Mouse (Mus musculus) lung, embryonic 15.5 days (tissue): ENCODE data around the gene Asic3. TPM values are rescaled to one million over a fixed set of nuclear protein-coding genes. Genes with fewer than 3 reads are reported as not detected.

ENCODE experiments used
- ATAC-seq: fragments of 200-750 bp; cut with Nextera tagmentation; 2 replicates; pipeline ENCODE4 v1.8.0; 2017; ENCODE audit warnings: moderate number of reproducible peaks, borderline replicate concordance; ENCODE audit not compliant: low FRiP score, low TSS enrichment; ENCODE audit errors: extremely low read depth
- H3K27ac ChIP-seq: fragments of 300-500 bp; sonication (generic); 2 replicates; pipeline ENCODE4 v1.5.1; 2015; ENCODE audit warnings: moderate library complexity, mild to moderate bottlenecking, inconsistent platforms
- H3K27me3 ChIP-seq: fragments of 300-500 bp; sonication (generic); 2 replicates; pipeline ENCODE4 v1.6.1; 2015; ENCODE audit warnings: inconsistent platforms
- H3K36me3 ChIP-seq: fragments of 300-500 bp; sonication (generic); 2 replicates; pipeline ENCODE4 v1.6.1; 2015; ENCODE audit warnings: inconsistent platforms
- H3K4me1 ChIP-seq: fragments of 300-500 bp; sonication (generic); 2 replicates; pipeline ENCODE4 v1.6.1; 2015; ENCODE audit warnings: inconsistent platforms
- H3K4me2 ChIP-seq: fragments of 300-500 bp; sonication (generic); 2 replicates; pipeline ENCODE4 v1.6.1; 2015; ENCODE audit warnings: inconsistent platforms, mild to moderate bottlenecking, moderate library complexity
- H3K4me3 ChIP-seq: fragments of 300-500 bp; sonication (generic); 2 replicates; pipeline ENCODE4 v1.5.1; 2015; ENCODE audit warnings: mild to moderate bottlenecking, inconsistent platforms
- H3K9ac ChIP-seq: fragments of 300-500 bp; sonication (generic); 2 replicates; pipeline ENCODE4 v1.6.1; 2015; ENCODE audit warnings: inconsistent platforms
- H3K9me3 ChIP-seq: fragments of 300-500 bp; sonication (generic); 2 replicates; pipeline ENCODE4 v1.6.1; 2016; ENCODE audit warnings: inconsistent platforms
- WGBS: fragments of 180-500 bp; shearing (Covaris S2); methylation state at CpG from one replicate; pipeline ENCODE4 v1.1.7; 2015; 5-methylcytosine and 5-hydroxymethylcytosine counted together
- polyA plus RNA-seq: library from polyadenylated mRNA; unstranded; fragments of >200 nt; fragmentation: Nextera tagmentation; extraction: Ambion mirVana; gene quantifications from 2 replicates; pipeline ENCODE4 v1.2.1, GENCODE M21; 2015

The Asic3 gene
- polyA plus RNA-seq, 1 experiment from 2014 or later, result 0.16 TPM

- H3K36me3 ChIP-seq, result peaks cover 13% of the 10 kb centered on the region
- H3K4me2 ChIP-seq, result peak overlapping the region; percentile 91
- peak overlapping the region; percentile 77 for H3K4me3 ChIP-seq
- peak overlapping the region; percentile 75 for H3K9ac ChIP-seq
- H3K27me3 ChIP-seq, result no peaks in the 10 kb centered on the region
- peaks cover 55% of the 10 kb centered on the region for H3K4me1 ChIP-seq
- no peaks in the 10 kb centered on the region for H3K9me3 ChIP-seq
- peak overlapping the region; percentile 94 for H3K27ac ChIP-seq
- peak; percentile 9; the same call in 1 of the 2 replicates for ATAC-seq
- WGBS, result 1% methylated on average over 29 of the region's 30 CpGs
Observed at GRCm38 (mm10) chr5:24425421-24426036, 12.3 kb downstream of the Asic3 start.

- H3K4me1 ChIP-seq, result peaks cover 55% of the 10 kb centered on the region
Observed at GRCm38 (mm10) chr5:24426037-24426432, 12.8 kb downstream of the Asic3 start.

GRCm38 (mm10) chr5:24426556-24427284 is 13.5 kb downstream of the Asic3 start:
- Histone ChIP-seq H3K4me1 (peaks cover 55% of the 10 kb centered on the region), H3K9me3 (no peaks in the 10 kb centered on the region), H3K4me2 (peak overlapping the region; percentile 91), H3K9ac (peak overlapping the region; percentile 75), H3K4me3 (peak overlapping the region; percentile 77), H3K27me3 (no peaks in the 10 kb centered on the region), H3K36me3 (peaks cover 25% of the 10 kb centered on the region), H3K27ac (peak overlapping the region; percentile 94)
- no peak for ATAC-seq
- WGBS, result 13% methylated on average over 9 of the region's 9 CpGs

More at GRCm38 (mm10) chr5:24426037-24426432, 12.8 kb downstream of the Asic3 start:
- peaks cover 18% of the 10 kb centered on the region for H3K36me3 ChIP-seq
- H3K4me3 ChIP-seq, result peak overlapping the region; percentile 77
- peak overlapping the region; percentile 91 for H3K4me2 ChIP-seq
- peak overlapping the region; percentile 75 for H3K9ac ChIP-seq
- WGBS, result 3% methylated on average over 10 of the region's 10 CpGs
- ATAC-seq, result 0 out of 2 replicates have a peak, but pooled peaks have one; percentile 1
- H3K27ac ChIP-seq, result peak overlapping the region; percentile 94
- no peaks in the 10 kb centered on the region for H3K27me3 ChIP-seq
- H3K9me3 ChIP-seq, result no peaks in the 10 kb centered on the region

- 28% methylated on average over 12 of the region's 12 CpGs for WGBS
- Histone ChIP-seq H3K4me2 (peak overlapping the region; percentile 91), H3K4me1 (peaks cover 53% of the 10 kb centered on the region), H3K9me3 (no peaks in the 10 kb centered on the region), H3K36me3 (peaks cover 30% of the 10 kb centered on the region), H3K9ac (no peak overlapping the region), H3K4me3 (peak overlapping the region; percentile 77), H3K27ac (peak overlapping the region; percentile 94), H3K27me3 (no peaks in the 10 kb centered on the region)
- no peak for ATAC-seq
Observed at GRCm38 (mm10) chr5:24427285-24427633, 14.1 kb downstream of the Asic3 start.

GRCm38 (mm10) chr5:24427981-24428402 is 14.8 kb downstream of the Asic3 start:
- ATAC-seq, result no peak
- Histone ChIP-seq H3K4me2 (peak overlapping the region; percentile 91), H3K9me3 (no peaks in the 10 kb centered on the region), H3K27me3 (no peaks in the 10 kb centered on the region), H3K4me1 (peaks cover 46% of the 10 kb centered on the region), H3K9ac (no peak overlapping the region), H3K36me3 (peaks cover 38% of the 10 kb centered on the region), H3K4me3 (peak overlapping the region; percentile 24), H3K27ac (peak overlapping the region; percentile 94)
- WGBS, result 16% methylated on average over 14 of the region's 15 CpGs

- H3K9me3 ChIP-seq, result no peaks in the 10 kb centered on the region
- peak overlapping the region; percentile 73 for H3K27ac ChIP-seq
- peaks cover 44% of the 10 kb centered on the region for H3K4me1 ChIP-seq
- H3K36me3 ChIP-seq, result peaks cover 44% of the 10 kb centered on the region
- no peaks in the 10 kb centered on the region for H3K27me3 ChIP-seq
- WGBS, result 21% methylated on average over 9 of the region's 9 CpGs
- peak overlapping the region; percentile 24 for H3K4me3 ChIP-seq
- no peak for ATAC-seq
- H3K9ac ChIP-seq, result no peak overlapping the region
- peak overlapping the region; percentile 91 for H3K4me2 ChIP-seq
Observed at GRCm38 (mm10) chr5:24428596-24428995, 15.4 kb downstream of the Asic3 start.

GRCm38 (mm10) chr5:24433993-24434392 is 20.8 kb downstream of the Asic3 start:
- Histone ChIP-seq H3K27me3 (no peaks in the 10 kb centered on the region), H3K4me2 (no peak overlapping the region), H3K27ac (no peak overlapping the region), H3K4me1 (peaks cover 1% of the 10 kb centered on the region), H3K9ac (no peak overlapping the region), H3K4me3 (no peak overlapping the region), H3K9me3 (no peaks in the 10 kb centered on the region), H3K36me3 (peaks cover 94% of the 10 kb centered on the region)
- no peak for ATAC-seq
- 87% methylated on average over 8 of the region's 8 CpGs for WGBS

- WGBS, result 87% methylated on average over 8 of the region's 8 CpGs
- Histone ChIP-seq H3K9ac (no peak overlapping the region), H3K4me3 (no peak overlapping the region), H3K9me3 (no peaks in the 10 kb centered on the region), H3K27me3 (no peaks in the 10 kb centered on the region), H3K27ac (no peak overlapping the region), H3K4me2 (no peak overlapping the region), H3K4me1 (peaks cover 19% of the 10 kb centered on the region), H3K36me3 (peaks cover 66% of the 10 kb centered on the region)
- ATAC-seq, result no peak
Observed at GRCm38 (mm10) chr5:24441187-24441586, 28.0 kb downstream of the Asic3 start.

GRCm38 (mm10) chr5:24442029-24442428 is 28.8 kb downstream of the Asic3 start:
- Histone ChIP-seq H3K9ac (no peak overlapping the region), H3K27me3 (no peaks in the 10 kb centered on the region), H3K4me1 (peaks cover 22% of the 10 kb centered on the region), H3K9me3 (no peaks in the 10 kb centered on the region), H3K27ac (no peak overlapping the region), H3K36me3 (peaks cover 58% of the 10 kb centered on the region), H3K4me2 (no peak overlapping the region), H3K4me3 (no peak overlapping the region)
- WGBS, result 86% methylated on average over 9 of the region's 9 CpGs
- ATAC-seq, result no peak

GRCm38 (mm10) chr5:24443204-24443603 is 30.0 kb downstream of the Asic3 start:
- no peaks in the 10 kb centered on the region for H3K9me3 ChIP-seq
- no peak overlapping the region for H3K4me2 ChIP-seq
- H3K27me3 ChIP-seq, result no peaks in the 10 kb centered on the region
- WGBS, result 86% methylated on average over 7 of the region's 7 CpGs
- peaks cover 48% of the 10 kb centered on the region for H3K36me3 ChIP-seq
- ATAC-seq, result no peak
- H3K27ac ChIP-seq, result no peak overlapping the region
- peak overlapping the region; percentile 94; the same call in 1 of the 2 replicates for H3K4me3 ChIP-seq
- H3K4me1 ChIP-seq, result peaks cover 33% of the 10 kb centered on the region
- H3K9ac ChIP-seq, result no peak overlapping the region

GRCm38 (mm10) chr5:24443927-24444326 is 30.7 kb downstream of the Asic3 start:
- H3K36me3 ChIP-seq, result peaks cover 42% of the 10 kb centered on the region

More at GRCm38 (mm10) chr5:24443927-24444326, 30.7 kb downstream of the Asic3 start:
- peaks cover 33% of the 10 kb centered on the region for H3K4me1 ChIP-seq
- no peaks in the 10 kb centered on the region for H3K9me3 ChIP-seq
- peak overlapping the region; percentile 95 for H3K9ac ChIP-seq
- no peak overlapping the region for H3K27ac ChIP-seq
- 80% methylated on average over 12 of the region's 12 CpGs for WGBS
- no peaks in the 10 kb centered on the region for H3K27me3 ChIP-seq
- peak overlapping the region; percentile 94 for H3K4me3 ChIP-seq
- H3K4me2 ChIP-seq, result peak overlapping the region; percentile 83
- ATAC-seq, result no peak
